Mouse (Mus musculus) forebrain, embryonic 12.5 days (tissue): ENCODE measurements at regions not wholly inside any gene's neighbourhood (a gene's known extent, or its start where the extent isn't known, plus 50 kb on each side); places are given as distances from the start of the nearest gene placed in this dataset.
A peak's percentile ranks its signal among the peaks of the same experiment; 100 is the strongest.

ENCODE experiments used
- ATAC-seq: fragments of 200-750 bp; cut with Nextera tagmentation; 2 replicates; pipeline ENCODE4 v1.8.0; 2017; ENCODE audit warnings: moderate TSS enrichment; ENCODE audit not compliant: low FRiP score
- H3K27ac ChIP-seq: fragments of 300-500 bp; sonication (generic); 2 replicates; pipeline ENCODE4 v1.5.1; 2016; ENCODE audit warnings: mild to moderate bottlenecking
- H3K27me3 ChIP-seq: fragments of 300-500 bp; sonication (generic); 2 replicates; pipeline ENCODE4 v1.6.1; 2016; ENCODE audit warnings: mild to moderate bottlenecking
- H3K36me3 ChIP-seq: fragments of 300-500 bp; sonication (generic); replicated peaks from 2 replicates; pipeline ENCODE4 v1.6.1; 2016; ENCODE audit warnings: mild to moderate bottlenecking
- H3K4me1 ChIP-seq: fragments of 300-500 bp; sonication (generic); 2 replicates; pipeline ENCODE4 v1.6.1; 2016
- H3K4me2 ChIP-seq: fragments of 300-500 bp; sonication (generic); 2 replicates; pipeline ENCODE4 v1.6.1; 2016; ENCODE audit warnings: mild to moderate bottlenecking, moderate library complexity
- H3K4me3 ChIP-seq: fragments of 300-500 bp; sonication (generic); replicated peaks from 2 replicates; pipeline ENCODE4 v1.5.1; 2016; ENCODE audit warnings: mild to moderate bottlenecking
- H3K9ac ChIP-seq: fragments of 300-500 bp; sonication (generic); 2 replicates; pipeline ENCODE4 v1.6.1; 2016; ENCODE audit warnings: mild to moderate bottlenecking
- H3K9me3 ChIP-seq: fragments of 300-500 bp; sonication (generic); 2 replicates; pipeline ENCODE4 v1.6.1; 2016
- WGBS: fragments of 180-500 bp; shearing (Covaris S2); methylation state at CpG from one replicate; pipeline ENCODE4 v1.1.7; 2016; 5-methylcytosine and 5-hydroxymethylcytosine counted together

DNA sequence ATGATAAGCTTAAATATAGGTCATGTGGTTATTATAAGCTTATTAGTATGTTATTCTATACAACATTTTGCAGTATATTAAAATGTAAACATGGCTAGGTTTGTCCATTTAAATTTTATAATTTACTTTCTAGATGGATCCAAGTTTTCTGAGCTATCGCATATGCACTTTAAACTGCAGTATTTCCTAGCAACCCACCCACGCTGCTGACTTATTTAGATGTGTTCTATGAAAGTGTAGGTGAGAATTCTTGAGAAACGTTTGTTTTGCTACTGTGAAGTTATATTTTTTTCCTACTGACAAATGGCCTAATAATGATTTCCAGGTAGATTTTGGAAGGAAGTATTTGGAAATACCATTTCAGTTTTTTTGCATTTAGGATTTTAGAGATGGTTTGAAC is 308.0 kb downstream of the Gbe1 start:
- Histone ChIP-seq H3K9ac (no peak overlapping the region), H3K4me3 (no peak overlapping the region), H3K27me3 (no peaks in the 10 kb centered on the region), H3K9me3 (no peaks in the 10 kb centered on the region), H3K4me1 (no peaks in the 10 kb centered on the region), H3K36me3 (no peaks in the 10 kb centered on the region), H3K27ac (no peak overlapping the region), H3K4me2 (no peak overlapping the region)
- ATAC-seq, result no peak
- WGBS, result 96% methylated on average over 3 of the region's 3 CpGs

DNA sequence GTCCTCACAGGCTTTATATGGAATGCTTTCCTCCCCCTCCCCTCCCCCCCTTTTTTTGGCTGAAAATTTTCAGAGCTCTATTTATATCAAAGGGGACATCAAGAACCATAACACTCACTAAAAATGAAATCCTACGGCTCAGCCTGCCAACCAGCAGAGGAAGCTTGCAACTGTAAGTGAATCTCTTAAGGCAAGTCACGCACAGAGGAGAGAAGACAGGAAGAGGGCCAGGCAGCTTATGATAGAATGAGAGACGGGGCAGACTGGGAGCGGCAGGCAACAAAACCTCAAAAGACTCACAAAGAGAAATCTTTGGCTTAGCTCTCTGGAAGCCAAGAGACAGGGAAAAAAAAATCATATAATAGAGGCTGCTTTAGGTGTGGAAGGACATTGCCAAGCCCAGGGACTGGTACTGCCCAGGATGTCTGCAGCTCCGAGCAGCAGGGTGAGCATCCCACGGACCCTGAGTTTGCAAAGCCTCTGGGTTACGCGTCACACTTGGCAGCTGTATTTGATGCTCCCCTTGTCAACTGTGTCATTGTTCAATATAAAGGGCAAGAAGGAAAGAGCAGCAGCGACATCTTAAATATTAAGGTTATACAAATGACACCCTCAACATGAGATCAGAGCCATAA is 330.0 kb downstream of the Gbe1 start:
- no peak for ATAC-seq
- Histone ChIP-seq H3K27ac (no peak overlapping the region), H3K9ac (no peak overlapping the region), H3K4me3 (no peak overlapping the region), H3K4me2 (no peak overlapping the region), H3K36me3 (no peaks in the 10 kb centered on the region), H3K4me1 (no peaks in the 10 kb centered on the region), H3K27me3 (no peaks in the 10 kb centered on the region), H3K9me3 (no peaks in the 10 kb centered on the region)
- whole genome bisulfite sequencing, result 79% methylated on average over 9 of the region's 9 CpGs

DNA sequence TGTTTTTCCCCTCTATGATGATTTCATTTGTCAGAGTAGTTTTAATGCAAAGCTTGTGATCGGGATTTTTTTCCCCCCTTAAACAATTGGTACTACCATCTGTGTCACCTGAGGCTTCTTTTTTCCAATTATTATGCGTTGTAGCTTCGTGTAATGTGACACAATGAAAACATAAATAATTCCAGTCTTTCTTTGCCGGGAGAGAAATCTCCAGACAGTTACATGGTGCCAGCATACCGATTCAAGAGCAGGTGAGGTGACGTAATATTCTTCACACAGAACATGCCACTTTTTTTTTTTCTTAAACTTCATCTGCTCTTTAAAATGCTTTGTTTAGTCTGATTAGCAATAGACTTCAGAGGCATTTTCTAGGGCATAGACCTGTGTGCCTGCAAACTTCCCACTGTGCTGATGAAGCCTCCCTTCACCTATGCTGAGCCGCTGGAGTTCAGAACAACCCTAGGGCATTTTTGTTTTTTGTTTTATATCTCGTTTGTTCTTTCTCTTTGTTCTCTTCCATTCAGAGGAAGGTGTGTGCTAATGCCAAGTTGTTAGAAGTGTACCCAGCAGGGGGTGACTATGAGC is 331.0 kb downstream of the Gbe1 start:
- no peak overlapping the region for H3K27ac ChIP-seq
- 55% methylated on average over 8 of the region's 8 CpGs for WGBS
- H3K4me2 ChIP-seq, result no peak overlapping the region
- no peak for ATAC-seq
- H3K36me3 ChIP-seq, result no peaks in the 10 kb centered on the region
- H3K27me3 ChIP-seq, result no peaks in the 10 kb centered on the region
- H3K9ac ChIP-seq, result no peak overlapping the region
- H3K4me3 ChIP-seq, result no peak overlapping the region
- no peaks in the 10 kb centered on the region for H3K4me1 ChIP-seq
- H3K9me3 ChIP-seq, result no peaks in the 10 kb centered on the region

GRCm38 (mm10) chr16:70654429-70655081 is 340.8 kb downstream of the Gbe1 start:
- no peak overlapping the region for H3K27ac ChIP-seq
- 52% methylated on average over 6 of the region's 6 CpGs for WGBS
- H3K36me3 ChIP-seq, result no peaks in the 10 kb centered on the region
- H3K4me2 ChIP-seq, result no peak overlapping the region
- no peaks in the 10 kb centered on the region for H3K27me3 ChIP-seq
- H3K9me3 ChIP-seq, result no peaks in the 10 kb centered on the region
- ATAC-seq, result peak; percentile 33; the same call in 1 of the 2 replicates
- no peak overlapping the region for H3K4me3 ChIP-seq
- H3K9ac ChIP-seq, result no peak overlapping the region
- H3K4me1 ChIP-seq, result no peaks in the 10 kb centered on the region

- Histone ChIP-seq H3K9ac (no peak overlapping the region), H3K9me3 (no peaks in the 10 kb centered on the region), H3K4me1 (peaks cover 4% of the 10 kb centered on the region; the same call in 1 of the 2 replicates), H3K4me2 (no peak overlapping the region), H3K36me3 (no peaks in the 10 kb centered on the region), H3K4me3 (no peak overlapping the region), H3K27ac (peak overlapping the region; percentile 31; the same call in 1 of the 2 replicates), H3K27me3 (no peaks in the 10 kb centered on the region)
- peak; percentile 85; the same call in 1 of the 2 replicates for ATAC-seq
- 30% methylated on average over 6 of the region's 6 CpGs for WGBS
These were observed 376.1 kb downstream of the Gbe1 start for GRCm38 (mm10) chr16:70689826-70690225.

GRCm38 (mm10) chr16:70724722-70725284 is 411.1 kb downstream of the Gbe1 start:
- Histone ChIP-seq H3K27ac (0 out of 2 replicates have a peak overlapping the region, but pooled peaks have one; percentile 46), H3K9me3 (no peaks in the 10 kb centered on the region), H3K9ac (no peak overlapping the region), H3K4me1 (peaks cover 12% of the 10 kb centered on the region), H3K27me3 (no peaks in the 10 kb centered on the region), H3K36me3 (no peaks in the 10 kb centered on the region), H3K4me2 (no peak overlapping the region), H3K4me3 (no peak overlapping the region)
- 11% methylated on average over 5 of the region's 5 CpGs for WGBS
- ATAC-seq, result peak; percentile 82

DNA sequence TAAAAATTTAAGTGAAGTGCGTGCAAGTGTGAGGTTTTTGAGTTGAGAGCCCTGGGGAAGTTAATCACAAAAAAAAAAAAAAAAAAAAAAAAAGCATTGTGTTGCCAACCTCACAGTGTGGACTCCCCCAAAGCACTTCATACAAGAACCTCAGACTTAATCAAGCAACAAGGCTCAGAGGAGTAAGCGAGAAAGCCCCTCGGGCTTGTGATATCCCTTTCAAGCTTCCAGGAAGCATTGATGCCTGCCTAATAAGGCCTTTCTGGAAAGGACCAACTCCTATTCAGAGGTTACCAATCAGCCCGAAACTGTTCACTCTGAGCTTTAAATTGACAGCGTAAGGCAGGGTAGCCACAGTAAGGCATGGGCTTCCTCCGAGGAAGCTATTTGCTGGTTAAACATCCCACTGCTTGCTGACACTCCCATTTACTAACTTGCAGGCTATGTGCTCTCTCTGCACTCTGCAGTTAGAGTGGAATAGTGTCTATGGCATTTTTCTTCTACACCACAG is 411.6 kb downstream of the Gbe1 start:
- no peaks in the 10 kb centered on the region for H3K27me3 ChIP-seq
- WGBS, result under 1% methylated on average over 6 of the region's 6 CpGs
- H3K27ac ChIP-seq, result peak overlapping the region; percentile 31; the same call in 1 of the 2 replicates
- peak; percentile 86 for ATAC-seq
- no peaks in the 10 kb centered on the region for H3K36me3 ChIP-seq
- 0 out of 2 replicates have a peak overlapping the region, but pooled peaks have one; percentile 13 for H3K4me2 ChIP-seq
- H3K9me3 ChIP-seq, result no peaks in the 10 kb centered on the region
- H3K9ac ChIP-seq, result no peak overlapping the region
- no peak overlapping the region for H3K4me3 ChIP-seq
- peaks cover 12% of the 10 kb centered on the region for H3K4me1 ChIP-seq

DNA sequence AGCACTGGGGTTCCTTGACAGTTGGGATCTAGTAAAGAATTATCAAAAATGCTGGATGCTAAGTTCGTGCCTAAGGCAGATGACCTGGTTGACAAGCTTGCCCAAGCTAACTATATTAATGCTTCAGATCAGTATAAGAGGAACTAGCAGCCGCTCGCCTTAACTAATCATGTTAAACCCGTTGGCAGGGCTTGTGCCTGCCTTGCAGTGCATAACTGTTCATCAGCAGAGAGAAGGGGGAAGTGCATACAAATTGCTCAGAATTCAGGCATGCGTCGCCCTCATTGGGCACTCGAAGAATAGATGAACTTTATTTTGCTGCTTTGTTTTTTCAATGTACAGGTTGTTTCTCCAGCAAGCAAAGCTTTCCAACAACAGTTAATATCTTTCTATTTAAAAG is 419.3 kb downstream of the Gbe1 start:
- Histone ChIP-seq H3K4me2 (no peak overlapping the region), H3K9me3 (no peaks in the 10 kb centered on the region), H3K4me3 (no peak overlapping the region), H3K27me3 (no peaks in the 10 kb centered on the region), H3K4me1 (no peaks in the 10 kb centered on the region), H3K36me3 (no peaks in the 10 kb centered on the region), H3K27ac (no peak overlapping the region), H3K9ac (no peak overlapping the region)
- no peak for ATAC-seq
- 86% methylated on average over 7 of the region's 7 CpGs for WGBS

DNA sequence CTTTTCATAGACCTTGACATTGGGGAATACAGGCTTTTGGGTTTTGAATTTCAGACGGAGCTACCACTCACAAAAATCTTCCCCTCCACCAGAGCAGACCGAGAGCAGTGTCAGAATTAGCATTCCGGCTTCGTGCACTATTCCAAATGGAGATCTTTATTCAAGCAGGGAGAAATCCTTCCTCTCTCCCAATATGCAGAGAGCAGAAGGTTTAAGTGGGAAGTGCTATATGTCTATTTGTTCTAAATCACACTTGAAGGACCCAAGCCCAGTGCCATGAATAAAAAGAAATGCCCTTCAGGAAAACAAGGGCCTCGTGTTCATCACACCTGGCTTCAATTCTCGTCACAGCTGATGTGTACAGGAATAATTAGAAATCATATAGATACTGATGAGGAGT is 426.3 kb downstream of the Gbe1 start:
- H3K4me2 ChIP-seq, result no peak overlapping the region
- no peaks in the 10 kb centered on the region for H3K4me1 ChIP-seq
- no peaks in the 10 kb centered on the region for H3K36me3 ChIP-seq
- H3K9ac ChIP-seq, result no peak overlapping the region
- H3K27ac ChIP-seq, result no peak overlapping the region
- no peaks in the 10 kb centered on the region for H3K27me3 ChIP-seq
- H3K9me3 ChIP-seq, result no peaks in the 10 kb centered on the region
- 68% methylated on average over 6 of the region's 6 CpGs for WGBS
- ATAC-seq, result no peak
- no peak overlapping the region for H3K4me3 ChIP-seq

DNA sequence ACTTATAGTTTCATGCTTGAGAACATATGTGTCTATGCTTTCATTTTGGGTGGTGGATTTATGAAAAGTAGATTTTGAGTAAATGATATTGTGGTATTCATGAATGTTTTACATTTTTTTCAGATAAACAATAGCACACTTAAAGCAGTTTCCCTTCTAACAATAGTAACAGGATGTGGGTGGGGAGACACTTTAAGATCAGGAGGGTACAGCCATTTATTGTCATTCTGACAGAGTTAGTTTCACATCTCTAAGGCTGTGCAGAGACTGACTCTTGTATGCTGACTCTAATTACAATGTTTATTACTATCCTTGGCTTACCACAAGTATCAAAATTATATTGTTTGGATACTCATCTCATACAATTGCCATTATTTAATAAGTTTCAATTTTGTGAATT is 440.5 kb downstream of the Gbe1 start:
- Histone ChIP-seq H3K4me3 (no peak overlapping the region), H3K36me3 (no peaks in the 10 kb centered on the region), H3K9me3 (no peaks in the 10 kb centered on the region), H3K4me1 (no peaks in the 10 kb centered on the region), H3K27ac (no peak overlapping the region), H3K4me2 (no peak overlapping the region), H3K27me3 (no peaks in the 10 kb centered on the region), H3K9ac (no peak overlapping the region)
- ATAC-seq, result no peak

DNA sequence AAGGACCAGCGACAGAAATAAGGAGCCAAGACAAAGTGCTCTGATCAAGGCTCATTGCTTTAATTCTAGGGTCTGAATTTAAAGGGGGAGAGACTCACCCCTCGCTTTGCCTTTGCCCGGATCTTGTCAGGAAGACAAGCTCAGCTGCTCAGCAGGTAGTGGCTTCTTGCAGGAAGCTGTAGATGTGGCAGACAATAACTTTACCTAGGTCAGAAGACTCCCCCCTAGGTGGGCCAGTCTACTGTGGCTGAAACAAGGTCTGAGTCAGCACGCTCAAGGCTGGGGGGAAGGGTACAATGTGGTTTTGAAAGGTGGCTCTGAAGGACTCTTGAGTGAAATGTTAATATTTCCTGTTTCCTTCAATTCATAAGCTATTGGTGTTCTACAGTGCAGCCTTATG is 484.3 kb downstream of the Gbe1 start:
- no peak for ATAC-seq
- H3K27ac ChIP-seq, result no peak overlapping the region
- no peak overlapping the region for H3K4me3 ChIP-seq
- no peaks in the 10 kb centered on the region for H3K36me3 ChIP-seq
- H3K4me1 ChIP-seq, result no peaks in the 10 kb centered on the region
- WGBS, result 75% methylated on average over 4 of the region's 4 CpGs
- no peaks in the 10 kb centered on the region for H3K9me3 ChIP-seq
- no peaks in the 10 kb centered on the region for H3K27me3 ChIP-seq
- H3K4me2 ChIP-seq, result no peak overlapping the region
- no peak overlapping the region for H3K9ac ChIP-seq

DNA sequence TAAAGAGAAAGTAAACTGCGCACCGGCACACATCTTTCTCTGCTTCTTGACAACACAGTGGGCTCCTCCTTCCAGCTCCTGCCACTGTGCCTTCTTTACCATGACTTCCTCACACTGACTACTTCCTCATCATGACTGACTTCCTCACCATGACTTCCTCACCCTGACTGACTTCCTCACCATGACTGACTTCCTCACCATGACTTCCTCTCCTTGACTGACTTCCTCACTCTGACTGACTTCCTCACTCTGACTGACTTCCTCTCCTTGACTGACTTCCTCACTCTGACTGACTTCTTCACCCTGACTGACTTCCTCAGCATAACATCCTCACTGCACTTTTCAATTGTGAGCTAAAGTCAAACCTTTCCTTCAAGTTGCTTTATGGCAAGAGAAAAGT is 489.8 kb downstream of the Gbe1 start:
- no peak overlapping the region for H3K9ac ChIP-seq
- no peak overlapping the region for H3K4me2 ChIP-seq
- no peaks in the 10 kb centered on the region; the same call in 1 of the 2 replicates for H3K4me1 ChIP-seq
- no peaks in the 10 kb centered on the region for H3K9me3 ChIP-seq
- no peak for ATAC-seq
- H3K27me3 ChIP-seq, result no peaks in the 10 kb centered on the region
- H3K4me3 ChIP-seq, result no peak overlapping the region
- 90% methylated on average over 2 of the region's 2 CpGs for WGBS
- no peak overlapping the region for H3K27ac ChIP-seq
- no peaks in the 10 kb centered on the region for H3K36me3 ChIP-seq
